Mouse (Mus musculus): ENCODE data around the gene H2afj. TPM values are rescaled to one million over a fixed set of nuclear protein-coding genes. Genes with fewer than 3 reads are reported as not detected.

H2afj gene
- polyA plus RNA-seq, 1 experiment from 2014 or later, result 151 TPM

Small RNAs within 50 kb of the gene (microRNA-seq; reads per million reads assigned to microRNA genes)
- gene Gm44364 (ENCODE audit: borderline number of aligned reads), result not detected

Other genes starting within 250 kb of the H2afj start
- 30.3 and 31.6 TPM in 2 replicates for gene Plbd1, start 146.3 kb upstream of the H2afj start, polyA plus RNA-seq (2015; fragmentation: Nextera tagmentation; extraction: Ambion mirVana)
- gene Gucy2c, start 26.5 kb upstream of the H2afj start, polyA plus RNA-seq (2015; fragmentation: Nextera tagmentation; extraction: Ambion mirVana), result 0.08 and 0.11 TPM in 2 replicates
- 0.53 and 0.69 TPM in 2 replicates for gene Hist4h4, start 3.8 kb upstream of the H2afj start, polyA plus RNA-seq (2015; fragmentation: Nextera tagmentation; extraction: Ambion mirVana)
- 1.2 and 3.7 TPM in 2 replicates for gene BC049715, start 19.4 kb downstream of the H2afj start, polyA plus RNA-seq (2015; fragmentation: Nextera tagmentation; extraction: Ambion mirVana)
- 92.0 and 104 TPM in 2 replicates for gene Wbp11, start 20.0 kb downstream of the H2afj start, polyA plus RNA-seq (2015; fragmentation: Nextera tagmentation; extraction: Ambion mirVana)
- gene Smco3, start 27.2 kb downstream of the H2afj start, polyA plus RNA-seq (2015; fragmentation: Nextera tagmentation; extraction: Ambion mirVana), result 2.1 and 2.5 TPM in 2 replicates
- 3.0 and 3.3 TPM in 2 replicates for gene Art4, start 49.5 kb downstream of the H2afj start, polyA plus RNA-seq (2015; fragmentation: Nextera tagmentation; extraction: Ambion mirVana)
- gene Mgp, start 67.6 kb downstream of the H2afj start, polyA plus RNA-seq (2015; fragmentation: Nextera tagmentation; extraction: Ambion mirVana), result 211 and 283 TPM in 2 replicates
- 0.60 and 0.80 TPM in 2 replicates for gene Erp27, start 113.9 kb downstream of the H2afj start, polyA plus RNA-seq (2015; fragmentation: Nextera tagmentation; extraction: Ambion mirVana)
- not detected in 2 replicates for gene Pde6h, start 115.6 kb downstream of the H2afj start, polyA plus RNA-seq (2015; fragmentation: Nextera tagmentation; extraction: Ambion mirVana)
- gene Arhgdib, start 133.7 kb downstream of the H2afj start, polyA plus RNA-seq (2015; fragmentation: Nextera tagmentation; extraction: Ambion mirVana), result 140 and 145 TPM in 2 replicates

All from embryonic facial prominence, embryonic 15.5 days (tissue).